Mouse (Mus musculus): ENCODE results near the gene Ptcd2. TPM values are rescaled to one million over a fixed set of nuclear protein-coding genes. Genes with fewer than 3 reads are reported as not detected.

The Ptcd2 gene
- polyA plus RNA-seq, 1 experiment from 2014 or later, result 65.1 TPM

DNA sequence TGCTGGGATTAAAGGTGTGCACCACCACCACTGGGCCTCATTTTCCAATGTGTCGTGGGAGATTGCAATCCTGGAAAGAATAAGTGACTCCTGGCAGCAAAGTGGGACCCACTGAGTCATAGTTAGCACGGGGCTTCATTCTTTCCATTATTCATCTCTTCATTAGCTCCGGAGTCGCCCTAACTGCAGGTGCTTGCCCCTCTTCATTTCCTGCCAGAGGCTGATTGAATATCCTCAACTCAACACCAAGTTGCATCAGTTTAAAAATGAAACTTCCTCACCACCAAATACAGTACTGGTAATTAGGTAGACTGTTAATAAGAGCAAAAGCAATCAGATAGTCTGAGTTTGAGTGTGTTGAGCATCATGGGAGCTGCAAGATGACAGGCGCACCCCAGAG lies 30.4 kb downstream of the Ptcd2 start:
- no peak overlapping the region for H3K9ac ChIP-seq (replicated peaks; ENCODE audit: low read length)
- no peak overlapping the region for H3K27ac ChIP-seq (replicated peaks; ENCODE audit: low read depth, low read length)
- no peak overlapping the region for H3K4me2 ChIP-seq (ENCODE audit: low read depth, low read length)
- WGBS, result 92% methylated on average over 5 of the region's 5 CpGs
- no peak for DNase-seq (ENCODE audit: low spot score)
- no peaks in the 10 kb centered on the region for H3K9me3 ChIP-seq (replicated peaks; ENCODE audit: control insufficient read depth, low read length)
- H3K4me1 ChIP-seq (ENCODE audit: control insufficient read depth, insufficient read depth, low read length), result no peaks in the 10 kb centered on the region
- H3K4me3 ChIP-seq (ENCODE audit: low read depth, low read length), result no peak overlapping the region
- no peaks in the 10 kb centered on the region for H3K36me3 ChIP-seq (replicated peaks; ENCODE audit: control insufficient read depth, insufficient read depth, low read depth, low read length)
- no peaks in the 10 kb centered on the region for H3K27me3 ChIP-seq (ENCODE audit: control insufficient read depth, insufficient read depth, low read length)
- no peak for ATAC-seq (replicated peaks; ENCODE audit: insufficient number of reproducible peaks, low FRiP score, low TSS enrichment, low read depth)

- Histone ChIP-seq H3K9me3 (replicated peaks; ENCODE audit: control insufficient read depth, low read length) (no peaks in the 10 kb centered on the region), H3K9ac (replicated peaks; ENCODE audit: low read length) (no peak overlapping the region), H3K36me3 (replicated peaks; ENCODE audit: control insufficient read depth, insufficient read depth, low read depth, low read length) (no peaks in the 10 kb centered on the region), H3K4me3 (ENCODE audit: low read depth, low read length) (no peak overlapping the region), H3K27me3 (ENCODE audit: control insufficient read depth, insufficient read depth, low read length) (no peaks in the 10 kb centered on the region), H3K27ac (replicated peaks; ENCODE audit: low read depth, low read length) (no peak overlapping the region), H3K4me1 (ENCODE audit: control insufficient read depth, insufficient read depth, low read length) (no peaks in the 10 kb centered on the region), H3K4me2 (ENCODE audit: low read depth, low read length) (no peak overlapping the region)
- no peak for DNase-seq (ENCODE audit: low spot score)
- 90% methylated on average over 8 of the region's 8 CpGs for WGBS
- no peak for ATAC-seq (replicated peaks; ENCODE audit: insufficient number of reproducible peaks, low FRiP score, low TSS enrichment, low read depth)
Measured at GRCm38 (mm10) chr13:99308393-99308792, 36.1 kb downstream of the Ptcd2 start.

DNA sequence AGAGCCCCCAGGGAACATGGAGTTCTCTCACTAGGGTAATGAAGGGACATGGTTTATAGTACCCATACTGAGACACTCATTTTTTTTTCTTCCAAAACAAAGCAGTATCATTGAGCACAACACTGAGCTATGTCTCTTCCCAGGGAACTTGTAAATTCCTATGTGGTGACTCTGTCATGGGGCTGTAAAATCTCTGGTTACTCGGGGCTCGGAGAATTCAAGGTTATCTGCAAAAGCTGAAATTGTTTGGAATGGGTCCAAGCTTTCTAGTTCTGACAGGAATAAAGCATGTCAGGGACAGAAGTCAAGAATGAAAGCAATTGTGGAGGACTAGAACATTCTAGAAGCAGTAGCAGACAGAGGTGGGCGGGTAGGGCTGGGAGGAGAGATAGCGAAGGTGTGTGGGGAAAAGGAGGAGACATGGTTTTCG lies 36.6 kb downstream of the Ptcd2 start:
- no peak overlapping the region for H3K4me3 ChIP-seq (ENCODE audit: low read depth, low read length)
- H3K36me3 ChIP-seq (replicated peaks; ENCODE audit: control insufficient read depth, insufficient read depth, low read depth, low read length), result no peaks in the 10 kb centered on the region
- WGBS, result 85% methylated on average over 5 of the region's 5 CpGs
- no peak overlapping the region for H3K27ac ChIP-seq (replicated peaks; ENCODE audit: low read depth, low read length)
- no peak overlapping the region for H3K9ac ChIP-seq (replicated peaks; ENCODE audit: low read length)
- no peak overlapping the region for H3K4me2 ChIP-seq (ENCODE audit: low read depth, low read length)
- no peak for ATAC-seq (replicated peaks; ENCODE audit: insufficient number of reproducible peaks, low FRiP score, low TSS enrichment, low read depth)
- no peaks in the 10 kb centered on the region for H3K9me3 ChIP-seq (replicated peaks; ENCODE audit: control insufficient read depth, low read length)
- DNase-seq (ENCODE audit: low spot score), result no peak
- H3K4me1 ChIP-seq (ENCODE audit: control insufficient read depth, insufficient read depth, low read length), result no peaks in the 10 kb centered on the region
- H3K27me3 ChIP-seq (ENCODE audit: control insufficient read depth, insufficient read depth, low read length), result no peaks in the 10 kb centered on the region

GRCm38 (mm10) chr13:99306164-99306563 lies 38.3 kb downstream of the Ptcd2 start:
- H3K9ac ChIP-seq (replicated peaks; ENCODE audit: low read length), result no peak overlapping the region
- no peaks in the 10 kb centered on the region for H3K36me3 ChIP-seq (replicated peaks; ENCODE audit: control insufficient read depth, insufficient read depth, low read depth, low read length)
- H3K27me3 ChIP-seq (ENCODE audit: control insufficient read depth, insufficient read depth, low read length), result no peaks in the 10 kb centered on the region
- no peaks in the 10 kb centered on the region for H3K4me1 ChIP-seq (ENCODE audit: control insufficient read depth, insufficient read depth, low read length)
- 89% methylated on average over 8 of the region's 8 CpGs for WGBS
- ATAC-seq (replicated peaks; ENCODE audit: insufficient number of reproducible peaks, low FRiP score, low TSS enrichment, low read depth) (no peak), DNase-seq (ENCODE audit: low spot score) (no peak)
- no peak overlapping the region for H3K27ac ChIP-seq (replicated peaks; ENCODE audit: low read depth, low read length)
- H3K9me3 ChIP-seq (replicated peaks; ENCODE audit: control insufficient read depth, low read length), result no peaks in the 10 kb centered on the region
- no peak overlapping the region for H3K4me2 ChIP-seq (ENCODE audit: low read depth, low read length)
- H3K4me3 ChIP-seq (ENCODE audit: low read depth, low read length), result no peak overlapping the region

- Histone ChIP-seq H3K4me3 (ENCODE audit: low read depth, low read length) (no peak overlapping the region), H3K4me1 (ENCODE audit: control insufficient read depth, insufficient read depth, low read length) (no peaks in the 10 kb centered on the region), H3K36me3 (replicated peaks; ENCODE audit: control insufficient read depth, insufficient read depth, low read depth, low read length) (no peaks in the 10 kb centered on the region), H3K9ac (replicated peaks; ENCODE audit: low read length) (no peak overlapping the region), H3K4me2 (ENCODE audit: low read depth, low read length) (no peak overlapping the region), H3K27me3 (ENCODE audit: control insufficient read depth, insufficient read depth, low read length) (no peaks in the 10 kb centered on the region), H3K9me3 (replicated peaks; ENCODE audit: control insufficient read depth, low read length) (no peaks in the 10 kb centered on the region), H3K27ac (replicated peaks; ENCODE audit: low read depth, low read length) (no peak overlapping the region)
- WGBS, result 92% methylated on average over 1 of the region's 1 CpGs
- ATAC-seq (replicated peaks; ENCODE audit: insufficient number of reproducible peaks, low FRiP score, low TSS enrichment, low read depth) (no peak), DNase-seq (ENCODE audit: low spot score) (no peak)
Measured at GRCm38 (mm10) chr13:99305186-99305585, 39.3 kb downstream of the Ptcd2 start.

GRCm38 (mm10) chr13:99304365-99304764 lies 40.1 kb downstream of the Ptcd2 start:
- no peak overlapping the region for H3K9ac ChIP-seq (replicated peaks; ENCODE audit: low read length)
- 74% methylated on average over 11 of the region's 11 CpGs for WGBS
- ATAC-seq (replicated peaks; ENCODE audit: insufficient number of reproducible peaks, low FRiP score, low TSS enrichment, low read depth), result no peak

GRCm38 (mm10) chr13:99303846-99304245 lies 40.7 kb downstream of the Ptcd2 start:
- no peak overlapping the region for H3K27ac ChIP-seq (replicated peaks; ENCODE audit: low read depth, low read length)
- no peak overlapping the region for H3K9ac ChIP-seq (replicated peaks; ENCODE audit: low read length)
- H3K4me2 ChIP-seq (ENCODE audit: low read depth, low read length), result no peak overlapping the region
- ATAC-seq (replicated peaks; ENCODE audit: insufficient number of reproducible peaks, low FRiP score, low TSS enrichment, low read depth) (no peak), DNase-seq (ENCODE audit: low spot score) (no peak)
- 79% methylated on average over 5 of the region's 5 CpGs for WGBS
- H3K36me3 ChIP-seq (replicated peaks; ENCODE audit: control insufficient read depth, insufficient read depth, low read depth, low read length), result no peaks in the 10 kb centered on the region
- H3K9me3 ChIP-seq (replicated peaks; ENCODE audit: control insufficient read depth, low read length), result no peaks in the 10 kb centered on the region
- no peaks in the 10 kb centered on the region for H3K27me3 ChIP-seq (ENCODE audit: control insufficient read depth, insufficient read depth, low read length)
- no peak overlapping the region for H3K4me3 ChIP-seq (ENCODE audit: low read depth, low read length)
- no peaks in the 10 kb centered on the region for H3K4me1 ChIP-seq (ENCODE audit: control insufficient read depth, insufficient read depth, low read length)

More at GRCm38 (mm10) chr13:99304365-99304764, 40.1 kb downstream of the Ptcd2 start:
- no peaks in the 10 kb centered on the region for H3K36me3 ChIP-seq (replicated peaks; ENCODE audit: control insufficient read depth, insufficient read depth, low read depth, low read length)
- no peaks in the 10 kb centered on the region for H3K27me3 ChIP-seq (ENCODE audit: control insufficient read depth, insufficient read depth, low read length)
- no peak for DNase-seq (ENCODE audit: low spot score)
- H3K4me1 ChIP-seq (ENCODE audit: control insufficient read depth, insufficient read depth, low read length), result no peaks in the 10 kb centered on the region
- H3K27ac ChIP-seq (replicated peaks; ENCODE audit: low read depth, low read length), result no peak overlapping the region
- no peaks in the 10 kb centered on the region for H3K9me3 ChIP-seq (replicated peaks; ENCODE audit: control insufficient read depth, low read length)
- no peak overlapping the region for H3K4me2 ChIP-seq (ENCODE audit: low read depth, low read length)
- no peak overlapping the region for H3K4me3 ChIP-seq (ENCODE audit: low read depth, low read length)

DNA sequence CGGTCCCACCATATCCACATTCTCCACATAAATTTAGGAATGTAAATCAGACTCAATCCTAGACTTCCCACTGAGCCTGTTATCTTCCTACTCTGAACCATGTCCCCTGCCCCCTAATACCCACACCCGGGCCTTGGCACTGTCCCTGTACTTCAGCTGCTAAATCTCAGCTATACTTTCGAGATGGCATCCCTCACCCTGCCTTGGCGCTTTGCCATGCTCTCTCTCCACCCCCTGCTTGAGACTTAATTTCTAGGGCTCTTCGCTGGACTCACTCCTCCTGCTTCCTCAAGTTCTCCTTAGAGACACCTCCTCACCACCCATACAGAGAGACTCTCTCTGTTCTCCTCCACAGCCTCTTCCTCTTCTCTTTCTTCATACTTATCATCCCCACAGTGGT lies 44.6 kb downstream of the Ptcd2 start:
- no peaks in the 10 kb centered on the region for H3K4me1 ChIP-seq (ENCODE audit: control insufficient read depth, insufficient read depth, low read length)
- no peak overlapping the region for H3K4me3 ChIP-seq (ENCODE audit: low read depth, low read length)
- no peak for DNase-seq (ENCODE audit: low spot score)
- ATAC-seq (replicated peaks; ENCODE audit: insufficient number of reproducible peaks, low FRiP score, low TSS enrichment, low read depth), result no peak
- H3K9ac ChIP-seq (replicated peaks; ENCODE audit: low read length), result no peak overlapping the region
- no peaks in the 10 kb centered on the region for H3K27me3 ChIP-seq (ENCODE audit: control insufficient read depth, insufficient read depth, low read length)
- no peaks in the 10 kb centered on the region for H3K9me3 ChIP-seq (replicated peaks; ENCODE audit: control insufficient read depth, low read length)
- no peaks in the 10 kb centered on the region for H3K36me3 ChIP-seq (replicated peaks; ENCODE audit: control insufficient read depth, insufficient read depth, low read depth, low read length)
- no peak overlapping the region for H3K4me2 ChIP-seq (ENCODE audit: low read depth, low read length)
- H3K27ac ChIP-seq (replicated peaks; ENCODE audit: low read depth, low read length), result no peak overlapping the region
- WGBS, result 85% methylated on average over 5 of the region's 5 CpGs
